ENCODE assay signal across 20 mouse cellular contexts in the genomic region with DNA sequence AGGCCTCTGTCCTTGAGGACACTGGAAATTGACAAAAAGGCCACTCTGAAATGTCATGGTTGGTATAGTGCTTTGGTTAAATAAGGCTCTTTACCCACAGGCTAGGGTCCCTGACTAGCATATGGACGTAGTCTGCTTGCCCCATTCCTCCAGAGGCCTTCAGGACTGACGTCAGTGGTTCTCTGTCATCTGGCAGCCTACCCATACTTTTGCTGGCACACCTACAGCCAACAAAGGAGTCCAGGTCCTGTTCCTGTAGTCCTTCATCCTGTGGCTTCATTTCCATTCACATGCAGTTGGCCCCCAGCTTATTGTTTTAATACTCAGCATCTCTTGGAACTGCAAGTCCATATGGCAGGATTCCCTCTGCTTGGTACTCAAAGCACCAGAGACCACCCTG. TPM values are rescaled to one million over a fixed set of nuclear protein-coding genes. Genes with fewer than 3 reads are reported as not detected.
"Had no signal": no experiment of that assay in that cellular context is flagged by ENCODE, and none has a peak within 500 bp of the region (broad histone marks: within the 10 kb centered on the region; RNA-seq: fewer than 3 reads in every experiment).

No protein-coding gene starts in this region.

- H3K9ac ChIP-seq: kidney, embryonic 15.5 days; limb, embryonic 15.5 days; liver, embryonic 12.5 days; lung, embryonic 14.5 days; neural tube, embryonic 12.5 days had no signal

- H3K9me3 ChIP-seq: kidney, embryonic 15.5 days; limb, embryonic 15.5 days; liver, embryonic 12.5 days; midbrain, embryonic 10.5 days; neural tube, embryonic 12.5 days had no signal

- H3K4me3 ChIP-seq: kidney, embryonic 15.5 days; limb, embryonic 15.5 days; liver, embryonic 12.5 days; midbrain, embryonic 10.5 days; myocyte; neural tube, embryonic 12.5 days had no signal

- DNase-seq: kidney, adult 2 months; kidney, postnatal 14 days; layer of hippocampus, adult 9-11 months; layer of hippocampus, postnatal 36 days; lung, embryonic 14.5 days; lung, postnatal 10 days; lung, postnatal 4 days; right cerebral cortex, adult 18-20 months; thymus, adult 18-20 months; thymus, postnatal 14 days had no signal

- H3K27ac ChIP-seq: kidney, embryonic 15.5 days; limb, embryonic 15.5 days; liver, embryonic 12.5 days; midbrain, embryonic 10.5 days; neural tube, embryonic 12.5 days had no signal

- H3K36me3 ChIP-seq: kidney, embryonic 15.5 days; limb, embryonic 15.5 days; liver, embryonic 12.5 days had no signal

- H3K4me2 ChIP-seq: kidney, embryonic 15.5 days; limb, embryonic 15.5 days; liver, embryonic 12.5 days; lung, embryonic 14.5 days; neural tube, embryonic 12.5 days had no signal

- ATAC-seq: intestine, embryonic 16.5 days; liver, embryonic 12.5 days had no signal

RNA-seq across cellular contexts. Expression of a gene that starts 15.6 kb away (rescaled TPM):
- total RNA-seq: megakaryocyte, adult 5-6 weeks had no signal
- polyA plus RNA-seq: intestine, embryonic 16.5 days; kidney, adult 2 months; large intestine, adult 2 months; limb, embryonic 15.5 days; liver, embryonic 12.5 days; liver, embryonic 16.5 days; lung, embryonic 14.5 days; myocyte had no signal

RNA-seq across cellular contexts. Expression of a gene that starts 46.4 kb away (rescaled TPM):
- total RNA-seq: megakaryocyte, adult 5-6 weeks had no signal
- polyA plus RNA-seq: myocyte had no signal
